Mouse (Mus musculus): ENCODE measurements around the gene Chp1. TPM values are rescaled to one million over a fixed set of nuclear protein-coding genes. Genes with fewer than 3 reads are reported as not detected.
"Not testable (repeated sequence)": the region's sequence is repeated elsewhere in the genome, so short reads cannot be mapped to it uniquely, and the experiment has no call there.

Gene Chp1
- polyA plus RNA-seq, 1 experiment from 2014 or later = 58.0 TPM

DNA sequence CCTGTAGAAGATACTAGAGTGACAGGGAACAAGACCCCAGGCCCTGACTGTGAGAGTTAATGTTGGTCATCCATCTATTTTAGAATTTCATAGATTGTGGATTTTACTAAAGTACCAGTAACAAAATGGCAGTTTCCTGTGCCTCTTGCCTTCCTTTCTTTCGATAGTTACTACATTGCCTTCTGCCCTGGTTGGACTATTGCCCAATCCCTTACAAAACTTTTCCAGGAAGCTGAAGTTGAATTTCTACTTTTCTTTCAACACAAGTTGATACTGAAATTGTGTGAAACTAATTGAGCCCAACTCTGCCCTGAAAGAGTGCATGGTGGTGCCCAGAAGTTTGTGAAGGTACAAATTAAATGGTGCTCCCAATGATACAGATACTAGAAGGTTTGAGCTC is 25.0 kb downstream of the Chp1 start:
- Histone ChIP-seq H3K9ac (replicated peaks) (no peak overlapping the region), H3K36me3 (peaks cover 18% of the 10 kb centered on the region), H3K4me1 (no peaks in the 10 kb centered on the region), H3K27me3 (no peaks in the 10 kb centered on the region), H3K9me3 (no peaks in the 10 kb centered on the region), H3K4me2 (replicated peaks) (no peak overlapping the region), H3K27ac (replicated peaks) (no peak overlapping the region), H3K4me3 (no peak overlapping the region)
- ATAC-seq (ENCODE audit: low FRiP score, low read depth) = no peak
- WGBS = 96% methylated on average over 1 of the region's 1 CpGs

DNA sequence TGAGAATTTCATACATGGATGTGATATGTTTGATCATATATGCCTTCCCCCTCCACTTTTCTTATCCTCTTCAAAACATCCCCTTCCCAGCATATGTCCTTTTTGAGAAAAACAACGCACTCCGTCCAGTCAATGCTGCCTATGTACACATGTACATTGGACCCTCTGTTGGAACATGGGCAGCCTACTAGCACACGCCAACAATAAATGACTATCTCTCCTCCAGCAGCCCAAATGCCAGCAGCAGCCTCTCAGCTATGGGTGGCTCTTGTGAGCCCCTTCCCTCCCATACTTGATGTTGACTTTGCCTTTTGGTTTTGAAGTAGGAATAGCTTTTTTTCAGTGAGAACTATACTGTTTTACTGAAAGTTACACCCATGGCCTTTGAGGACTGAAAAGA is 34.1 kb downstream of the Chp1 start:
- 96% methylated on average over 3 of the region's 3 CpGs for WGBS
- H3K9ac ChIP-seq (replicated peaks) = no peak overlapping the region
- H3K4me2 ChIP-seq (replicated peaks) = no peak overlapping the region
- no peaks in the 10 kb centered on the region; the same call in 1 of the 2 replicates for H3K4me1 ChIP-seq
- H3K27ac ChIP-seq (replicated peaks) = no peak overlapping the region
- no peak overlapping the region for H3K4me3 ChIP-seq
- H3K9me3 ChIP-seq = no peaks in the 10 kb centered on the region
- H3K36me3 ChIP-seq = 0 out of 2 replicates have a peak, but pooled peaks cover 7% of the 10 kb centered on the region
- ATAC-seq (ENCODE audit: low FRiP score, low read depth) = no peak
- H3K27me3 ChIP-seq = no peaks in the 10 kb centered on the region

DNA sequence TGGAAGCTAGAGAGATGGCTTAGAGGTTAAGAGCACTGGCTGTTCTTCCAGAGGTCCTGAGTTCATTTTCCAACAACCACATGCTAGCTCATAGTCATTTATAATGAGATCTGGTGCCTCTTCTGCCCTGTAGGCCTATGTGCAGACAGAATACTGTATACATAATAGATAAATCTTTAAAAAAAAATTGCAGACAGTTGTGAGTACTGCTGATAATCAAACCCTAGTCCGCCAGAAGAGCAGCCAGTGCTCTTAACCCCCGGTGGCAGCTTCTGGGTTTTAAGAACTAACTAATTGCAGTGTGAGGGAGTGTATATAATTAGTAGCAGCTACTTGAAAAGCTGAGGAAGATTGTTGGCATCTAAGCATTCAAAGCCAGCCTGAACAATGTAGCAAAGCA is 35.9 kb downstream of the Chp1 start:
- no peaks in the 10 kb centered on the region for H3K9me3 ChIP-seq
- WGBS = 77% methylated on average over 2 of the region's 2 CpGs
- H3K27me3 ChIP-seq = no peaks in the 10 kb centered on the region
- H3K27ac ChIP-seq (replicated peaks) = no peak overlapping the region
- H3K4me2 ChIP-seq (replicated peaks) = no peak overlapping the region
- H3K9ac ChIP-seq (replicated peaks) = no peak overlapping the region
- no peak for ATAC-seq (ENCODE audit: low FRiP score, low read depth)
- no peaks in the 10 kb centered on the region for H3K36me3 ChIP-seq
- no peak overlapping the region for H3K4me3 ChIP-seq
- no peaks in the 10 kb centered on the region; the same call in 1 of the 2 replicates for H3K4me1 ChIP-seq

DNA sequence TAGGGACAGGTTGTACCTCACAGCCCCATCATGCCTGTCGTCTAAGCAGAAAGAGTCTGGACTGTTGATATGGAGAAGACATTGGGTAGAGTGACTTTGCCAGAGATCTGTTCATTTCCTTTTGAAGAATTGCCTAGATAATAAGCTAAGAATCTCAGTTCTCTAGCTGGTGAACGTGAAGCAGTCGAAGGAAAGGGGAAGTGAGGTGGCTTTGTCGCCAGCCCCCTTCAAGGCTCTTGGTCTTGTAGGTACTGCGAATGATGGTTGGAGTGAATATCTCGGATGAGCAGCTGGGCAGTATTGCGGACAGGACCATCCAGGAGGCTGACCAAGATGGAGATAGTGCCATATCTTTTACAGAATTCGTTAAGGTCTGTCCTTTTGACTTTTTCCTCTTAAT is 36.8 kb downstream of the Chp1 start:
- Histone ChIP-seq H3K9me3 (no peaks in the 10 kb centered on the region), H3K4me1 (no peaks in the 10 kb centered on the region; the same call in 1 of the 2 replicates), H3K4me3 (no peak overlapping the region), H3K36me3 (no peaks in the 10 kb centered on the region), H3K27me3 (no peaks in the 10 kb centered on the region), H3K4me2 (replicated peaks) (no peak overlapping the region), H3K9ac (replicated peaks) (no peak overlapping the region), H3K27ac (replicated peaks) (no peak overlapping the region)
- no peak for ATAC-seq (ENCODE audit: low FRiP score, low read depth)
- WGBS = 93% methylated on average over 8 of the region's 8 CpGs

DNA sequence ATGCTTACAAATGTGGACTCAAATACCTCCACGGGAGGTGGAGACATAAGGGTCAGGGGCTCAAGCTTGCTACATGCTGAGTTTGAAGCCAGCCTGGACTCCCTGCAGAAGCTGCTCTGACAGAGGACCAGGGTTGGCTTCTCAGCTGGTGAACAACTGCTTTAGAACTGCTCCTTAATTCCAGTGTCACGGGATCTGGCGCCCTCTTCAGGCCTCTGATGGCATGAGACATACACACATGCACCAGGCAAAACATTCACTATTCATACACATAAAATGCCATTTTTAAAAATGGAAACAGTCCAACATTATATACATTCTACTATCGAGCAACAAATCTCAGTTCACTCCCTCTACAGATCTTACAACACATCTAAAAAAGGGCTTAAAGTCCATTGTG is 39.9 kb downstream of the Chp1 start:
- Histone ChIP-seq H3K27me3 (no peaks in the 10 kb centered on the region), H3K4me2 (replicated peaks) (no peak overlapping the region), H3K9ac (replicated peaks) (no peak overlapping the region), H3K27ac (replicated peaks) (no peak overlapping the region), H3K4me3 (no peak overlapping the region), H3K4me1 (no peaks in the 10 kb centered on the region; the same call in 1 of the 2 replicates), H3K36me3 (peaks cover 8% of the 10 kb centered on the region; the same call in 1 of the 2 replicates), H3K9me3 (no peaks in the 10 kb centered on the region)
- WGBS = 13% methylated on average over 4 of the region's 4 CpGs
- ATAC-seq (ENCODE audit: low FRiP score, low read depth) = no peak

DNA sequence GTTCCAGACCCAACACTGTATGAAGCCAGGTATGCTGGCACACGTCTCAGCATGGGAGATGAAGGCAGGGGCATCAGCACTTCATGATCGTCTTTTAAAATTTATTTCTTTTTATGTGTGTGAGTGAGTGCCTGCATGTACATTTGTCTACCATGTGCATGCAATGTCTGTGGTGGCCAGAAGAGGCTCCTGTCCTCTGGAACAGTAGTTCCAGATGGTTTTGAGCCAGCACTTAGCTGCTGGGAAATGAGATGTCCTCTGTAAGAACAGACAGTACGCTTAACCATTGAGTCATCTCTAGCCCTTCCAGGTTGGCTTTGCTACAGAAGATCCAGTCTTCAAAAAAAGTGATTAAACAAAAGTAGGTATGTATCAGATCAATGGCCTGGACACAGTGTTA is 43.8 kb downstream of the Chp1 start:
- no peak overlapping the region for H3K4me2 ChIP-seq (replicated peaks)
- 94% methylated on average over 3 of the region's 3 CpGs for WGBS
- H3K4me1 ChIP-seq = peaks cover 14% of the 10 kb centered on the region
- H3K9ac ChIP-seq (replicated peaks) = no peak overlapping the region
- H3K9me3 ChIP-seq = no peaks in the 10 kb centered on the region
- no peak overlapping the region for H3K27ac ChIP-seq (replicated peaks)
- H3K36me3 ChIP-seq = peaks cover 10% of the 10 kb centered on the region
- H3K27me3 ChIP-seq = no peaks in the 10 kb centered on the region
- no peak overlapping the region for H3K4me3 ChIP-seq
- ATAC-seq (ENCODE audit: low FRiP score, low read depth) = no peak

DNA sequence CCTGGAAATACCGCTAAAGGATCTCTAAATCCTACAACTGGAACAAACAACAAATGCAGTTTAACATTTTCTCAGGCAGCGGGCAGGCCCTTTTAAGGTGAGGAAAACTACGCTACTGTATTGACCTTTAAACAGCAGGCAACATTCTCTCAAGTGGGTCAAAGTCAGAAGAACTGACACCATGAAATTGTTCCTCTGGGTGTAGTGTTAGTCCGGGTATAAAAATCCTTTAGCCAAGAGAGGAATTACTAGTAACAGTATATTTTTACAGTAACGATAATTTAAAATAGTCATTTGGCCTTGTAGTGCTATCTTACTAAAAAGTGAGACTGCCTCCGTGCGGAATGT is 46.2 kb downstream of the Chp1 start:
- peak; percentile 35 for ATAC-seq (ENCODE audit: low FRiP score, low read depth)
- Histone ChIP-seq H3K9me3 (no peaks in the 10 kb centered on the region), H3K27me3 (no peaks in the 10 kb centered on the region), H3K9ac (replicated peaks) (peak overlapping the region; percentile 24; the same call in 1 of the 2 replicates), H3K36me3 (peaks cover 30% of the 10 kb centered on the region), H3K4me3 (peak overlapping the region; percentile 95), H3K4me2 (replicated peaks) (peak overlapping the region; percentile 70), H3K27ac (replicated peaks) (peak overlapping the region; percentile 84), H3K4me1 (peaks cover 15% of the 10 kb centered on the region)
- WGBS = 11% methylated on average over 7 of the region's 7 CpGs

DNA sequence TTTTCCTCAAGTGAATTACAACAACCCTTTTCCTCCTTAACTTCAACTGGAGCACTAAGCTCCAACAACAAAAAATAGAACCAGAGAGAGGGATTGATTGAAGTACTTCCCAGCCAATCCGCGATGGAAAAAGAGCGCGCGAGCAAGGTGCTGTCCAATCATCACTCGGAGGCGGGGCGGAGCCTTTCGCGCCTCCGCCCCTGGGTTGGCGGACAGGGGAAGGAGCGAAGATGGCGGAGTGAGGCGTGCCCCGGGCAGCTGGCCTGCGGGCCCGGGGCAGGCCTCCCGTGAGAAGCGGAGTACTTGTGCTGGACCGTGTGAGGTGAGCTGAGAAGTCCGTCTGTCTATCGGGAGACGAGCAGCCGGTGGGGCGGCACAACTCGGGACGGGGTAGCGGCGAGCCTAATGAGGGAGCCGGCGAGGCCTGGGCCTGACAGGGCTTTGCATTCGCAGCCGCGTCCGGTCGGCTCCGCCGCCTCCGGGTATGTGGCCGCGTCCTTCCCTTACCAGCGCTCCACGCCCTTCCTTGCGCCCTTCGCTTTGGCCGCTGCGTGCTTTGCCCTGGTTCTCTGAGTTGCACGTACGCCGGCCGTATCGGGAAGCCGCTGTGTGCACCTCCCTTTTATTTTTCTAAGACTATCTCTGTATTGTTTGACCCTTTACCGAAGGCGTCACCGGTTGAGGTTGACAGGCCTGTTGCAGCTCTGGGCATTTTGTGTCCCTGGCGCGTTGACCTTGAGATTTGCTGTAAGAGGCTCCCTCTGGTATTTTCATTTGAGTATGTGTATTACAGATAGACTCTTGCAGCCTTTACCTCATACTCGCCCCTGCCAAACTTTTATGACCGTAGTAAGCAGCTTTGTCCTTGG is 46.9 kb downstream of the Chp1 start:
- Histone ChIP-seq H3K27me3 (no peaks in the 10 kb centered on the region), H3K4me2 (replicated peaks) (peak overlapping the region; percentile 70), H3K27ac (replicated peaks) (peak overlapping the region; percentile 84), H3K9ac (replicated peaks) (peak overlapping the region; percentile 93), H3K9me3 (no peaks in the 10 kb centered on the region), H3K4me3 (peak overlapping the region; percentile 95), H3K36me3 (peaks cover 36% of the 10 kb centered on the region), H3K4me1 (peaks cover 15% of the 10 kb centered on the region)
- peak; percentile 98 for ATAC-seq (ENCODE audit: low FRiP score, low read depth)
- WGBS = under 1% methylated on average over 61 of the region's 61 CpGs

DNA sequence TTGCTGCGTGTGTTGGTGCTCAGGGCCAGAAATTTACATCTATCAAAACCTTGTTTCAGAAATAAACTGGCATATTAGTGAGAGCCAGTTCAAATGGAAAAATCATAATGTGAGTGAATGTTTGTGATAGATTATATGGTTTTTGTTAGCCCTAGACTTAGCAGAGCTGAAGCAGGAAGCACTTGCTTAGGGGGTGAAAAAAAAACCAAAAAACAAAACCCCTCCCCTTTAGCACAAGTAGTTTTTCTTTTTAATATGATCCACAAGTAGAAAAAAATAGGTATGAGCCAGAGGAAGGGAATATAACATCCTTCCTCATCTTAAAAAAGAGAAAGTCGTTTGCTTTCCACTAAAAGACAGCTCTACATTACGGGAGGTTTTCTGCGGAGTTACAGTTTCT is 47.8 kb downstream of the Chp1 start:
- Histone ChIP-seq H3K27me3 (no peaks in the 10 kb centered on the region), H3K9me3 (no peaks in the 10 kb centered on the region), H3K4me1 (peaks cover 15% of the 10 kb centered on the region), H3K27ac (replicated peaks) (no peak overlapping the region), H3K4me3 (peak overlapping the region; percentile 95), H3K36me3 (peaks cover 44% of the 10 kb centered on the region), H3K4me2 (replicated peaks) (peak overlapping the region; percentile 70), H3K9ac (replicated peaks) (peak overlapping the region; percentile 93)
- WGBS = 65% methylated on average over 4 of the region's 4 CpGs
- no peak for ATAC-seq (ENCODE audit: low FRiP score, low read depth)

DNA sequence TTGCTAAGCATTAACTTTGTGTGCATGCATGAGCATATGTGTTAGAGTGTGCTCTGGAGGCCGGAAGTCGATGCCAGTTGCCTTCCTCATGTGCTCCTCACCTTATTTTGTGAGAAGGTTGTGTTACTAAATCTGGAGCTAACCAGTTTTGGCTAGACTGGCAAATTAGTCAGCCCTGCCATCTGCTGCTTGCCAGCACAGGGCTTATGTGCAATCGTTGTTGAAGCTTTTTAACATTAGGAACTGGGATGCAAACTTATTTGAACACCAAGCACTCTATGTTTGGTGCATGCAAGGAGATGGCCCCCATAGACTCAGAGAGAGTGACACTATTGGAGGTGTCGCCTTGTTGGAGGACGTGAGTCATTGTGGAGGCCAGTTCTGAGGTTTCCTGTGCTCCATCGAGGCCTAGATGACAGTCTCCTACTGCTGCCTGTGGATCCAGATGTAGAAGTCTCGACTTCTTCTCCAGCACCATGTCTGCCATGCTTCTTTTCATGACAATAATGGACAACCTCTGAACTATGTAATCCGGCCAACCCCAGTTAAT is 49.4 kb downstream of the Chp1 start:
- Histone ChIP-seq H3K9ac (replicated peaks) (no peak overlapping the region), H3K4me3 (no peak overlapping the region), H3K27ac (replicated peaks) (no peak overlapping the region), H3K4me2 (replicated peaks) (no peak overlapping the region), H3K36me3 (peaks cover 49% of the 10 kb centered on the region), H3K27me3 (no peaks in the 10 kb centered on the region), H3K4me1 (peaks cover 17% of the 10 kb centered on the region), H3K9me3 (no peaks in the 10 kb centered on the region)
- 91% methylated on average over 8 of the region's 8 CpGs for WGBS
- ATAC-seq (ENCODE audit: low FRiP score, low read depth) = no peak

DNA sequence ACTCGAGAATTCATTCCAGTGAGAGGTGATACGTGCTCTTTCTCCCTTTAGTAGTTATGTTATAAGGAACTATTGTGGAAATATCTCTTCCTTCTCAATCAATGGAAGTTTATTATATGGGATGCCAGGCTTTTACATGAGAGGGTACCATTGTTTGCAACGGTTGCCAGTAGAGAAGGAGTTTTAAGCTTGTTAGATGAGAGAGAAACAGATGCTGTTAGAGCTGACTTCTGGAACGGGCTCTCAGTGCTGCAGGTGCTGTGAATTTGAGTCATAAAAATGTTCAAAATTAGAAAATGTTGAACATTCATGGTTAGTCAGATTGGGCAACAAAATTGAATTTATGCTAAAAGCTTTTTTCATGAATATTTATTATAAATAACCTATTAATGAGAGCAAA is 53.5 kb downstream of the Chp1 start:
- Histone ChIP-seq H3K4me2 (replicated peaks) (no peak overlapping the region), H3K9ac (replicated peaks) (no peak overlapping the region), H3K27me3 (no peaks in the 10 kb centered on the region), H3K36me3 (peaks cover 74% of the 10 kb centered on the region), H3K27ac (replicated peaks) (no peak overlapping the region), H3K4me1 (peaks cover 5% of the 10 kb centered on the region; the same call in 1 of the 2 replicates), H3K9me3 (no peaks in the 10 kb centered on the region), H3K4me3 (no peak overlapping the region)
- WGBS = 87% methylated on average over 4 of the region's 4 CpGs
- no peak for ATAC-seq (ENCODE audit: low FRiP score, low read depth)

DNA sequence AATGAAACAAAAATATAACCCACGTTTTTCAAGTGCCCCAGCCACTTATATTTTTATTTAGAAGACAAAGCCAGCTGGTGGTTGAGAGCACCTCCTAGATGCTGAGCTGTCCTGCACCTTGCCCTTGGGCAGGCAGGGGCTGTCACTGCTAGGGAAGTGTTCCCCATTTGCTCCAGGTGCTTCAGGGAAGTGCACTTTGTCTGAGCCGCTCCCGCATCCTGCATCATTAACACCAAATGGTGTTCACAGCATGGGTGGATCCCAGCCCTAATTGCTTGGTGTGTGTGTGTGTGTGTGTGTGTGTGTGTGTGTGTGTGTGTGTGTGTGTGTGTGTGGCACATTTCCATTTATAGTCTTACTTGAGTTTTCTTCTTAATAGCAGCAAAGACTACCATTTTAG is 54.1 kb downstream of the Chp1 start:
- WGBS = 74% methylated on average over 3 of the region's 3 CpGs
- not testable (repeated sequence) for H3K27ac ChIP-seq (replicated peaks); H3K4me3 ChIP-seq; H3K9ac ChIP-seq (replicated peaks); H3K4me2 ChIP-seq (replicated peaks); ATAC-seq (ENCODE audit: low FRiP score, low read depth); H3K27me3 ChIP-seq; H3K9me3 ChIP-seq; H3K4me1 ChIP-seq
- H3K36me3 ChIP-seq = peaks cover 73% of the 10 kb centered on the region

Data from midbrain, embryonic 12.5 days (tissue).